Mouse (Mus musculus) heart, embryonic 13.5 days (tissue): ENCODE measurements at regions not wholly inside any gene's neighbourhood (a gene's known extent, or its start where the extent isn't known, plus 50 kb on each side); places are given as distances from the start of the nearest gene placed in this dataset.

Experiments used
- ATAC-seq: fragments of 200-750 bp; cut with Nextera tagmentation; 2 replicates; pipeline ENCODE4 v1.8.0; 2017; ENCODE audit warnings: moderate TSS enrichment; ENCODE audit not compliant: insufficient number of reproducible peaks, low FRiP score, low TSS enrichment; ENCODE audit errors: extremely low read depth
- H3K27ac ChIP-seq: fragments of 300-500 bp; sonication (generic); replicated peaks from 2 replicates; pipeline ENCODE4 v1.5.1; 2015; ENCODE audit warnings: moderate library complexity, mild to moderate bottlenecking, inconsistent platforms
- H3K27me3 ChIP-seq: fragments of 300-500 bp; sonication (generic); replicated peaks from 2 replicates; pipeline ENCODE4 v1.6.1; 2015; ENCODE audit warnings: mild to moderate bottlenecking, inconsistent platforms
- H3K36me3 ChIP-seq: fragments of 300-500 bp; sonication (generic); 2 replicates; pipeline ENCODE4 v1.6.1; 2015; ENCODE audit warnings: mild to moderate bottlenecking, inconsistent platforms
- H3K4me1 ChIP-seq: fragments of 300-500 bp; sonication (generic); 2 replicates; pipeline ENCODE4 v1.6.1; 2015; ENCODE audit warnings: inconsistent platforms
- H3K4me2 ChIP-seq: fragments of 300-500 bp; sonication (generic); 2 replicates; pipeline ENCODE4 v1.6.1; 2015; ENCODE audit warnings: inconsistent platforms, mild to moderate bottlenecking, moderate library complexity
- H3K4me3 ChIP-seq: fragments of 300-500 bp; sonication (generic); 2 replicates; pipeline ENCODE4 v1.5.1; 2015; ENCODE audit warnings: moderate library complexity, mild to moderate bottlenecking, inconsistent platforms
- H3K9ac ChIP-seq: fragments of 300-500 bp; sonication (generic); 2 replicates; pipeline ENCODE4 v1.6.1; 2015; ENCODE audit warnings: inconsistent platforms, mild to moderate bottlenecking, moderate library complexity
- H3K9me3 ChIP-seq: fragments of 300-500 bp; sonication (generic); 2 replicates; pipeline ENCODE4 v1.6.1; 2016; ENCODE audit warnings: inconsistent platforms
- WGBS: fragments of 180-500 bp; shearing (Covaris S2); methylation state at CpG from one replicate; pipeline ENCODE4 v1.1.7; 2015; ENCODE audit warnings: mixed read lengths; 5-methylcytosine and 5-hydroxymethylcytosine counted together

DNA sequence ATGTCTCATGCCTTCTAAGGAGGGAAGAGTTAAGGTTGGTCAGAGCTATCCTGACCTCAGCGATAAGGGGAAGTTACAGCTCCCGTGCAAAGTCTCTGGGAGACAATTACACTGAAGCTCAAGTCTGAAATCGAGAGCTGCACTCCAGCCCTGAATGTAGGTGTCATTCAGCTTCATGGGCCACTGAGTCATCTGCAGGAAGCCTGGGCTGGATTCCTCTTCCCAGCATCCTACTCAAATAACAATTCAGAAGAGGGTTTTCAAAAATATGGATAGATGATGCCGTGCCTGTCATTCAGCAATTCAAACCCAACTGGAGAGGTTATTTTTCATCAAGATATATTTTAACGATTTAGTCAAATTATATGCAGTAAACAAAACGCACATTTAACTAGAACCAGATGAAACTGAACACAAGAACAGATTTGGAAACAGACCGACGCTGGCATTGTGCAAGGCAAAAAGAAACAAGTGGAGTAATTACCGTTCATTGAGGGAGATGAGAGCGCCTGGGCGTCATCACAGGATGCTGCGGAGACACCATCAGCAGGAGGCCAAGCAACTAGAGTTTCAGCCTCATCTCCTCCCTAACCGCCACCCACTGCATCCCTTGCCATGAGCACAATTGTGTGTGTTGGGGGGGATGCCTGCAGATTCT lies 57.8 kb upstream of the Cfap46 start:
- no peak overlapping the region for H3K4me2 ChIP-seq
- peaks cover 4% of the 10 kb centered on the region; the same call in 1 of the 2 replicates for H3K9me3 ChIP-seq
- no peak overlapping the region for H3K9ac ChIP-seq
- no peaks in the 10 kb centered on the region for H3K27me3 ChIP-seq
- no peak overlapping the region for H3K27ac ChIP-seq
- 62% methylated on average over 13 of the region's 13 CpGs for WGBS
- H3K36me3 ChIP-seq: no peaks in the 10 kb centered on the region
- H3K4me1 ChIP-seq: no peaks in the 10 kb centered on the region
- no peak for ATAC-seq
- no peak overlapping the region for H3K4me3 ChIP-seq

DNA sequence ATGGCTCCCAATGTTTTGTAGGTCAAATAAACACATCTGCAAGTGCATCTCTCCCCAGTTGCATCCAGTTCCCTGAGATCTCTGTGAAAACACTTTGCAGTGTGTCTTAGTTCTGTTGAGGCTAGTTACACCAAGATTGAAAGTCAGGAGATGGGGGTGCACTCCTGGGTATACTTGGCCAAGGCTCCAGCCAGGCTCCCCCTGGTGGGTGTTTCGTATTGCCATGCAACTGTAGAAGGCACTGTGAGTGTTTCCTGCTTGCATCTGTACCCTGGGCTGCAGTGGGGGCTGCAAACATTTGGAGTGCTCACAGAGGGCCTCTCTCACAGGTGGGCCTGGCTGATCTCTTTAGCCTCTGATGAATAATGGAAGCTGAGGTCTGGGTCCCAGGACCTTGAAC lies 63.2 kb upstream of the Cfap46 start:
- no peaks in the 10 kb centered on the region for H3K27me3 ChIP-seq
- 43% methylated on average over 1 of the region's 1 CpGs for WGBS

DNA sequence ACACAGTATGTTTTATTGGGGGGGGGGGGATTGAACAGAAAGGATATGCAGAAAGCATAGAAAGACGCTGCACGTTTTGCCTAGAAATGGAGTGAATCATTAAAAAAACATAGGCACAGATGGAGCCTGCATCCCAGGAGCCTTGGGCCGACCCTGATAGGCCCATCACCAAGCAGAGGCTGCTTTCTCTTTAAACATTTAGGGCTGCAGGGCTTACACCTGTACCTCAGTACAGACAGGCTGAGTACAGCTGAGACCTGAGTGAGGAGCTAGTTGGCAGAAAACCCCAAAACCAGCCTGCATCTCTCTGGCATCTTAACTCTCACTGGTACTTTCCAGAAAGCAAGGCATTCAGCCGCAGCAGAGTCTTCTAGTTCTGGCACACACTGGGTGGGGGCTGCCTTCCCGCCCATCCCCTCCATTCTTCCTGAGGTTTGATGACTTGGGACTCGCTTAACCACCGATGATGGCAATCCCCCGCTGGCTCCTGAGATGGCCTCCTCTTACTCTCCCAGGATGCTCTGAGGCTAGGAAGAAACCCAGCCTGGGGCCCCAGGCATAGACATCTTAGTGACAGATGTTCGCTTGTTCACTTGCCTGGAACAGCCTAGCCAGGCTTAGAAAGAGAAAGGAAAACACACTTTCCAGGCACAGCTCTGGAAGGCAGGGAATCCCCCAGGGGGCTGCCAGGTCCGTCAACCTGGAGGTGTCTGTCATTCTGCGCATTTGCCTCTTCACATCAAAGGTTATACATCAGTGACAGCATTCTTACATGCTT lies 63.9 kb upstream of the Cfap46 start:
- 74% methylated on average over 11 of the region's 11 CpGs for WGBS
- H3K9ac ChIP-seq: no peak overlapping the region
- H3K27ac ChIP-seq: no peak overlapping the region
- H3K36me3 ChIP-seq: no peaks in the 10 kb centered on the region
- ATAC-seq: no peak
- H3K4me2 ChIP-seq: no peak overlapping the region
- no peaks in the 10 kb centered on the region for H3K4me1 ChIP-seq
- H3K27me3 ChIP-seq: no peaks in the 10 kb centered on the region
- H3K4me3 ChIP-seq: no peak overlapping the region
- H3K9me3 ChIP-seq: peaks cover 4% of the 10 kb centered on the region; the same call in 1 of the 2 replicates

More for the DNA sequence above, 63.2 kb upstream of the Cfap46 start:
- ATAC-seq: no peak
- H3K9ac ChIP-seq: no peak overlapping the region
- peaks cover 4% of the 10 kb centered on the region; the same call in 1 of the 2 replicates for H3K9me3 ChIP-seq
- no peak overlapping the region for H3K27ac ChIP-seq
- no peak overlapping the region for H3K4me3 ChIP-seq
- H3K4me2 ChIP-seq: no peak overlapping the region
- H3K4me1 ChIP-seq: no peaks in the 10 kb centered on the region
- no peaks in the 10 kb centered on the region for H3K36me3 ChIP-seq

DNA sequence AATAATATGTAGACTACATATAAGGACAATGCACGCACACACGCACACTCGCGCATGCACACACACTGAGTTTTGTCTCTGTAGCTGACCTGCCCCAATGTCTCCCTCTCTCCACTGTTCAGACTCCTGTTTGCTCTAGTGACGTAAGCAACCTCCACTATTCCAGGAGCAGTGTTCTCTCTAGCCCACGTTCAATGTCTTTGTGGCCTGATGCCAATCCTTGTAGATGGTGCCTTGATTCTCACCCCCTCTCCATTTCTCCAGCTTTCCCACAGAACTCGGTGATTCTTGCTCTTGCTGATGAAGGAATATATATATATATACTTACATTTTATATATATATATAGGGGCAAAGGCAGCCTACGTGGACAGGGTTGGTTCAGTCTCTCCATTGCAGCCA lies 71.4 kb upstream of the Cfap46 start:
- no peak for ATAC-seq
- Histone ChIP-seq H3K36me3 (no peaks in the 10 kb centered on the region), H3K9me3 (no peaks in the 10 kb centered on the region), H3K9ac (no peak overlapping the region), H3K4me1 (no peaks in the 10 kb centered on the region), H3K27me3 (no peaks in the 10 kb centered on the region), H3K27ac (no peak overlapping the region), H3K4me2 (no peak overlapping the region), H3K4me3 (no peak overlapping the region)
- 76% methylated on average over 8 of the region's 8 CpGs for WGBS

DNA sequence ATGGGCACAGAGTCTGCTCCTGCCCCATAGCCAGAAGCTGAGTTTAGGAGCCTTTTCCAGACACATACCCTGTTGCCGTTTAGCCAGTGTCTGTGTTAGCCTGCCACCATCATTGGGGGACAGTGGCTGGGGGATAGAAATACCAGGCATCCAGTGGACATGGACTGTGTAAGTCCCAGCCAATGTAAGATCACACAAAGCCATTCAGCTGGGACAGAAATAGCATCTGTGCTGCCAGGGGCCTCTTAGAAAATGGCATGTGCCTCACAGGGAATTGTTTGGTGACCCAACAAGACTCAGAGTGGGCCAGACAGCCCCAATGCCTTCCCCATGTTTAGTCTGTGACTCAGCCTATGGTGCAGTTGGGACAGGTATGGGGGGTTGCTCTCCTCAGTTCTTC lies 71.5 kb upstream of the Adgra1 start:
- ATAC-seq: no peak
- H3K36me3 ChIP-seq: no peaks in the 10 kb centered on the region
- H3K9ac ChIP-seq: no peak overlapping the region
- no peaks in the 10 kb centered on the region for H3K27me3 ChIP-seq
- no peaks in the 10 kb centered on the region for H3K9me3 ChIP-seq
- H3K4me1 ChIP-seq: peaks cover 21% of the 10 kb centered on the region
- 19% methylated on average over 1 of the region's 1 CpGs for WGBS
- no peak overlapping the region for H3K4me3 ChIP-seq
- H3K4me2 ChIP-seq: peak overlapping the region; percentile 2; the same call in 1 of the 2 replicates
- H3K27ac ChIP-seq: peak overlapping the region; percentile 75

DNA sequence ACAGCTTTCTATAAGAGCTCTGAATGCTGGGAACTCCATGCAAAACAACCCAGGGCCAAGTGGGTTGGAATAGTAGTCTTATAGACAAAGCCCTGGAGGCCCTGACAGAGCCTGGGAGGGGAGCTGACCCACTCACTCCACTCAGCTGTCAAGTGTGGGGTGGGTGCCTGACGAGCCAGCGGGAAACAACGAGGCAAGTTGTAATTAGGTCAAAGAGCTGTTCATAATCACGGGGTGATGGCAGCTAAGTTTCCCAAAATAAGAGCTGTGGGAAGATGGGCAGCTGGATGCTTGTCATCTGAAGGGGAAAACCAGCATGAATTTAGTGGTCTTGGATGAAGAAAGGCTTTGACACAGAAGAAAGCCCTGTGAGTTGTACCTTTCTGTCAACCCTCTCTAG lies 70.7 kb upstream of the Adgra1 start:
- Histone ChIP-seq H3K9me3 (no peaks in the 10 kb centered on the region), H3K4me2 (peak overlapping the region; percentile 2; the same call in 1 of the 2 replicates), H3K4me1 (peaks cover 21% of the 10 kb centered on the region), H3K36me3 (no peaks in the 10 kb centered on the region), H3K4me3 (no peak overlapping the region), H3K9ac (no peak overlapping the region), H3K27ac (peak overlapping the region; percentile 75), H3K27me3 (no peaks in the 10 kb centered on the region)
- no peak for ATAC-seq
- 32% methylated on average over 4 of the region's 4 CpGs for WGBS

DNA sequence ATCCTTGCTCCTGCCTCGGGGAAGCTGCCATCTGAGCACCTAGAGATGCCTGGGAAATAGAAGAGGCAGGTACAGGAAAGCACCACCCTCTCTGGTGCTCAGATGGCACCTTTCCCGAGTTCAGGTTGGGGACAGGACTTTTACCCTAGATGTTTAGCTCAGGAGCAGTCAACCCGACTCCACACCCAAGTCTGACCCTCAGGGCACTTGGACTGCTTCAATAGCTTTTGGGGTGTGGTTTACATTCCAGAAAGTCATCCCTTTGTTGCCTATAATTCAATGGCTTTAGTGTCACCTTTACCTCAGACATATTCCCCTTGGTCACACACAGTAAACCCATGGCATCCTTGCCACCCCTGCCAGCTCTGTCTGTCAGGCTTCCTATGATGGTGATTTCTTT lies 67.7 kb upstream of the Adgra1 start:
- no peak overlapping the region for H3K9ac ChIP-seq
- no peak for ATAC-seq
- H3K9me3 ChIP-seq: no peaks in the 10 kb centered on the region
- H3K27me3 ChIP-seq: no peaks in the 10 kb centered on the region
- H3K27ac ChIP-seq: no peak overlapping the region
- WGBS: 48% methylated on average over 3 of the region's 3 CpGs
- H3K4me1 ChIP-seq: peaks cover 21% of the 10 kb centered on the region
- no peaks in the 10 kb centered on the region for H3K36me3 ChIP-seq
- H3K4me2 ChIP-seq: no peak overlapping the region
- no peak overlapping the region for H3K4me3 ChIP-seq

DNA sequence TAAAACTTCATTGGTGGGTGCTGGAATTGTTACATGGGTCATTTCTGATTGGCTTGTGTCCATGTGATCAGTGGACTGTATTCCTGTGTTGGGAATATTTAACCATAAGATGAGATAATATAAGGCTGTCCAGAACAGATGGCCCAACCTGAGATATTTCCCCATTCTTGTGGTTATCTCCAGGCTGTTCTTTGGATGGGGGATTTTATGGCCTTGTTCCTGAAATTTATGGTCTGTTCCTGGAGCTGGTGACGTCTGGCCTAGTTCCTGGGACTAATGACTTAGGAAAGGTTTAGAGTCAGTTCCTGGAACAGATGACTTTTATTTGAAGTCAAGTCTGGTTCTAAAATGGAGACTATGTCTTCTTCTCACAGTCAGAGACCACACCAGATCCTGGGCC lies 64.8 kb upstream of the Adgra1 start:
- ATAC-seq: no peak
- Histone ChIP-seq H3K4me1 (no peaks in the 10 kb centered on the region), H3K9me3 (no peaks in the 10 kb centered on the region), H3K9ac (no peak overlapping the region), H3K4me3 (no peak overlapping the region), H3K27ac (no peak overlapping the region), H3K27me3 (no peaks in the 10 kb centered on the region), H3K36me3 (no peaks in the 10 kb centered on the region), H3K4me2 (no peak overlapping the region)
- WGBS: 80% methylated on average over 1 of the region's 1 CpGs

DNA sequence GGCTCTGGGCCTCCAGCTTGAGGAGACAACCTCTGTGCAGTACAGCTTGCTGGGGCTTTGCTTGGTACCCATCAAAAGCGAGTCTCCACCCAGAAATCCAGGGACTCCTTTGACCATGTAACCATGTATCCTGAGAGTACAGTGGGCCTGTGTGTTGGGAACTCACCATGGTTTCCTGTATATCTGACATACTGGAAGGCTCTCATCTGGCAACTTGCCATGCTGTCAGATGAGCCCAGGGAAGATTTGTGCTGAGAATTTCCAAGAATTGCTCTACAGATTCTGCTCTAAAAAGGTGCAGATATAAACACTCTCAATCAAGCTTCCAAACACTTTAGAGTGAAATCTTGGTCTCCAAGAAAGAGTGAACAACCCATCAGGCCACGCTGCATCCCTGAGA lies 56.7 kb upstream of the Adgra1 start:
- H3K4me2 ChIP-seq: no peak overlapping the region
- H3K4me3 ChIP-seq: no peak overlapping the region
- no peaks in the 10 kb centered on the region for H3K36me3 ChIP-seq
- no peaks in the 10 kb centered on the region for H3K27me3 ChIP-seq
- H3K27ac ChIP-seq: no peak overlapping the region
- no peak overlapping the region for H3K9ac ChIP-seq
- no peak for ATAC-seq
- H3K4me1 ChIP-seq: peaks cover 10% of the 10 kb centered on the region
- 77% methylated on average over 2 of the region's 2 CpGs for WGBS
- H3K9me3 ChIP-seq: no peaks in the 10 kb centered on the region

DNA sequence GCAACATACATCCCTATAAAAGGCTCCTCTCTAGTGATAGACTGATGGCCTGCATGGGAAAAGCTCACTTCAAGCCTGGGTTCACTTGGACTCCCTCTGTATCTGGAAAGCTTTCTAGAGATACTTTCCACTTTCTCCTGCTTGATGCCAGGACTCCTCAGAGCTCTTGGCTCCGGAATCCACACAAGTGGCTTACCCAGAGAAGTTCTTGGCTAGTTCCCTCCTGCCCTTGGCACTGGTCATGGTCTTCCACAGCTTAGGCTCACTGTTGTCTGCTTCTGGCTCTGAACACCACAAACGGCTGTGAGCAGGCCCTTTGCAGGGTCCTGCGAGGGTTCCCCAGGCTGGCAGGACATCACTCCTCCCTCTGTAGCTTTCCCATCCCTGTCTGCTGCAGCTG lies 54.1 kb upstream of the Adgra1 start:
- WGBS: 79% methylated on average over 3 of the region's 3 CpGs
- ATAC-seq: no peak
- no peaks in the 10 kb centered on the region for H3K27me3 ChIP-seq
- H3K36me3 ChIP-seq: no peaks in the 10 kb centered on the region
- H3K4me3 ChIP-seq: no peak overlapping the region
- no peak overlapping the region for H3K4me2 ChIP-seq
- no peaks in the 10 kb centered on the region for H3K9me3 ChIP-seq
- H3K9ac ChIP-seq: no peak overlapping the region
- H3K4me1 ChIP-seq: peaks cover 10% of the 10 kb centered on the region
- no peak overlapping the region for H3K27ac ChIP-seq

DNA sequence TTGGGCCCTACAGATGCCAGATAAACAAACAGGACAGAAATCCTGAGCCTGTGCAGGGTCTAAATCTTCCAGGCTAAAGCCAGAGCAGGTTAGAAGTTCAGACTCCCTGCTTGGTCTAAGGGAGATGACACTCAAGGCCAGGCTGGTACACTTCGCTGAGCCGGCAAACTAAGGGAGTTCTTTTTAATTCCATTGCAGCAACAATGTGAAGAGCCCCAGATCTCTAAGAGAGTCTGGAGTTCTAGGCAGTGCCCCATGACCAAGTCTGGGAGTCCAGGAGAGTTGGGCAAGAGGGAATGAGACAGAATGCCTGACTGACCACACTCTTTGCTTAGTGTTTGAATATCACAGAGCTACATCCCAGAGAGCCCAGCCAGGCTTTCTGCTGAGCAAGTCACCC lies 52.5 kb upstream of the Adgra1 start:
- ATAC-seq: no peak
- Histone ChIP-seq H3K27ac (no peak overlapping the region), H3K36me3 (no peaks in the 10 kb centered on the region), H3K27me3 (no peaks in the 10 kb centered on the region), H3K4me3 (no peak overlapping the region), H3K9ac (no peak overlapping the region), H3K4me1 (peaks cover 10% of the 10 kb centered on the region), H3K4me2 (no peak overlapping the region), H3K9me3 (no peaks in the 10 kb centered on the region)
- 41% methylated on average over 2 of the region's 2 CpGs for WGBS
